Mouse (Mus musculus): ENCODE results near the gene Ace.

The Ace gene

GRCm38 (mm10) chr11:105944770-105945672 is 22.7 kb upstream of the Ace start:
- DNase-seq (ENCODE audit: low spot score in 2 of 2), result no peak

- no peak for DNase-seq (ENCODE audit: low spot score in 2 of 2)
Observed at GRCm38 (mm10) chr11:105946694-105947154, 21.0 kb upstream of the Ace start.

GRCm38 (mm10) chr11:105948255-105948654 is 19.5 kb upstream of the Ace start:
- DNase-seq (ENCODE audit: low spot score in 2 of 2), result no peak

GRCm38 (mm10) chr11:105950519-105950918 is 17.2 kb upstream of the Ace start:
- DNase-seq (ENCODE audit: low spot score in 2 of 2), result no peak

GRCm38 (mm10) chr11:105951601-105952044 is 16.1 kb upstream of the Ace start:
- no peak for DNase-seq (ENCODE audit: low spot score in 2 of 2)

- no peak for DNase-seq (ENCODE audit: low spot score in 2 of 2)
Observed at GRCm38 (mm10) chr11:105952111-105952510, 15.6 kb upstream of the Ace start.

- no peak for DNase-seq (ENCODE audit: low spot score in 2 of 2)
Observed at GRCm38 (mm10) chr11:105952911-105953386, 14.8 kb upstream of the Ace start, which contains the start of gene Cyb561. Cyb561 (minus strand) TSS chr11:105953336.

- DNase-seq (ENCODE audit: low spot score in 2 of 2), result no peak
Observed at GRCm38 (mm10) chr11:105953402-105953801, 14.3 kb upstream of the Ace start.

- no peak for DNase-seq (ENCODE audit: low spot score in 2 of 2)
Observed at GRCm38 (mm10) chr11:105955815-105956430, 11.8 kb upstream of the Ace start.

- DNase-seq (ENCODE audit: low spot score in 2 of 2), result no peak
Observed at GRCm38 (mm10) chr11:105957501-105957900, 10.2 kb upstream of the Ace start.

GRCm38 (mm10) chr11:105958566-105958965 is 9.2 kb upstream of the Ace start:
- no peak for DNase-seq (ENCODE audit: low spot score in 2 of 2)

GRCm38 (mm10) chr11:105959355-105959754 is 8.4 kb upstream of the Ace start:
- DNase-seq (ENCODE audit: low spot score in 2 of 2), result peak; percentile 37 to 47

- DNase-seq (ENCODE audit: low spot score in 2 of 2), result no peak
Observed at GRCm38 (mm10) chr11:105964691-105965090, 3.1 kb upstream of the Ace start.

GRCm38 (mm10) chr11:105966288-105966687 is 1.5 kb upstream of the Ace start:
- DNase-seq (ENCODE audit: low spot score in 2 of 2), result no peak

- DNase-seq (ENCODE audit: low spot score in 2 of 2), result no peak
Observed at GRCm38 (mm10) chr11:105968948-105969347, 1.2 kb downstream of the Ace start.

GRCm38 (mm10) chr11:105969516-105969915 is 1.8 kb downstream of the Ace start:
- DNase-seq (ENCODE audit: low spot score in 2 of 2), result no peak

- no peak for DNase-seq (ENCODE audit: low spot score in 2 of 2)
Observed at GRCm38 (mm10) chr11:105974593-105974992, 6.8 kb downstream of the Ace start.

- DNase-seq (ENCODE audit: low spot score in 2 of 2), result no peak
Observed at GRCm38 (mm10) chr11:105975050-105975449, 7.3 kb downstream of the Ace start.

- no peak for DNase-seq (ENCODE audit: low spot score in 2 of 2)
Observed at GRCm38 (mm10) chr11:105975636-105976035, 7.9 kb downstream of the Ace start.

- no peak for DNase-seq (ENCODE audit: low spot score in 2 of 2)
Observed at GRCm38 (mm10) chr11:105978232-105978631, 10.5 kb downstream of the Ace start.

- DNase-seq (ENCODE audit: low spot score in 2 of 2), result no peak
Observed at GRCm38 (mm10) chr11:105978634-105979033, 10.9 kb downstream of the Ace start.

- DNase-seq (ENCODE audit: low spot score in 2 of 2), result no peak
Observed at GRCm38 (mm10) chr11:105984452-105984851, 16.7 kb downstream of the Ace start.

GRCm38 (mm10) chr11:105987446-105987845 is 19.7 kb downstream of the Ace start:
- no peak for DNase-seq (ENCODE audit: low spot score in 2 of 2)

Measured in right cerebral cortex, postnatal 36 days (tissue).